Mouse (Mus musculus) limb, embryonic 14.5 days (tissue): Measurements from ENCODE around the gene Fndc9. TPM values are rescaled to one million over a fixed set of nuclear protein-coding genes. Genes with fewer than 3 reads are reported as not detected.

Experiments
- ATAC-seq: fragments of 200-750 bp; cut with Nextera tagmentation; 2 replicates; pipeline ENCODE4 v1.8.0; 2017; ENCODE audit warnings: low read depth, moderate number of reproducible peaks, moderate TSS enrichment; ENCODE audit not compliant: low FRiP score
- DNase-seq: peaks from one replicate; pipeline ENCODE4 v3.0.0-alpha.2; 2015; ENCODE audit warnings: low spot score
- H3K27ac ChIP-seq: fragments of 300-500 bp; sonication (generic); replicated peaks from 2 replicates; pipeline ENCODE4 v1.5.1; 2014; ENCODE audit warnings: low read depth, mild to moderate bottlenecking, low read length, moderate library complexity, mixed read lengths
- H3K27me3 ChIP-seq: fragments of 300-500 bp; sonication (generic); 2 replicates; pipeline ENCODE4 v1.6.1; 2014; ENCODE audit warnings: low read length, mixed read lengths; ENCODE audit not compliant: control insufficient read depth, insufficient read depth
- H3K36me3 ChIP-seq: fragments of 300-500 bp; sonication (generic); 2 replicates; pipeline ENCODE4 v1.6.1; 2014; ENCODE audit warnings: mild to moderate bottlenecking, low read length, moderate library complexity, mixed read lengths; ENCODE audit not compliant: control insufficient read depth, insufficient read depth
- H3K4me1 ChIP-seq: fragments of 300-500 bp; sonication (generic); 2 replicates; pipeline ENCODE4 v1.6.1; 2014; ENCODE audit warnings: antibody characterized with exemption, low read length, mixed read lengths; ENCODE audit not compliant: control insufficient read depth, insufficient read depth
- H3K4me2 ChIP-seq: fragments of 300-500 bp; sonication (generic); replicated peaks from 2 replicates; pipeline ENCODE4 v1.6.1; 2014; ENCODE audit warnings: low read depth, mild to moderate bottlenecking, low read length, moderate library complexity; ENCODE audit not compliant: severe bottlenecking
- H3K4me3 ChIP-seq: fragments of 300-500 bp; sonication (generic); replicated peaks from 2 replicates; pipeline ENCODE4 v1.5.1; 2014; ENCODE audit warnings: low read length
- H3K9ac ChIP-seq: fragments of 300-500 bp; sonication (generic); 2 replicates; pipeline ENCODE4 v1.6.1; 2014; ENCODE audit warnings: mild to moderate bottlenecking, low read depth, low read length, moderate library complexity; ENCODE audit not compliant: severe bottlenecking
- H3K9me3 ChIP-seq: fragments of 300-500 bp; sonication (generic); 2 replicates; pipeline ENCODE4 v1.6.1; 2016; ENCODE audit warnings: low read length; ENCODE audit not compliant: control insufficient read depth
- POLR2A ChIP-seq: fragments of 200-500 bp; IDR thresholded peaks from 2 replicates; pipeline ENCODE4 v1.8.0; 2012; ENCODE audit warnings: inconsistent platforms, mild to moderate bottlenecking, moderate library complexity, borderline replicate concordance; ENCODE audit not compliant: insufficient read depth, insufficient read length; ENCODE audit errors: extremely low read depth
- WGBS: fragments of 180-500 bp; shearing (Covaris S2); extraction: QIAGEN DNeasy Blood & Tissue Kit; methylation state at CpG from one replicate; pipeline ENCODE4 v1.1.7; 2014; 5-methylcytosine and 5-hydroxymethylcytosine counted together
- polyA plus RNA-seq, 2 experiments: library from polyadenylated mRNA; depleted of rRNA in 1 of 2; stranded (reverse) in 1 of 2; unstranded in 1 of 2; fragments of >200 nt; fragmentation: Nextera tagmentation in 1 of 2; extraction: Ambion mirVana in 1 of 2; gene quantifications; 2 replicates each; pipeline versions ENCODE4 v1.2.1 to v1.2.3; 2012 to 2014

The Fndc9 gene
- polyA plus RNA-seq (2012; rRNA removed), result 0.06 TPM in 1 of 2 replicates, not detected in the other
- 0.08 TPM in 1 of 2 replicates, not detected in the other for polyA plus RNA-seq (2014; fragmentation: Nextera tagmentation; extraction: Ambion mirVana)

DNA sequence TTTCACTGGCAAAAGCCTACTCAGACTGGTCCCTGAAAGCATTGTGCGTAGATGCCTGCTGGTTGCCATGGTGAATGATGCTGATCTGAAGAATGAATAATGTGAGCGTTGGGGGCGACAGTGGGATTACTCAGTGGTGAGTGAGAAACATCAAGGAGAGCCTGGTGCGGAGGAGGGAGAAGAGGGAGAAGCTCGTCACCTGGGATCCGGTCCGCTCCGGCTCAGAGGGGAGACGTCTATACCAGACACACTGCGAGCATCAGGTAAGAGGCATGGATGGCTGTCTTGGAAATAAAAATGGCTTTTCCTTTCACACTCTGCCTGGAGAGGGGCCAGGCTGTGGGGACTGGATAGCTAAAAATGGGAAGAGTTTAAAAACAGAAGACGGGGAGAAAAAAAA, at the start of gene Fndc9:
Fndc9 (plus strand) TSS at position 198 of the 400 bp plus-strand sequence.
- H3K36me3 ChIP-seq, result peaks cover 3% of the 10 kb centered on the region; the same call in 1 of the 2 replicates
- no peak within 1 kb of the TSS for H3K27ac ChIP-seq
- no peaks in the 10 kb centered on the region for H3K4me1 ChIP-seq
- H3K4me2 ChIP-seq, result no peak within 1 kb of the TSS
- no peak within 1 kb of the TSS for H3K4me3 ChIP-seq
- H3K27me3 ChIP-seq, result no peaks in the 10 kb centered on the region
- 72% methylated on average over 11 of the region's 11 CpGs for WGBS
- DNase-seq (no peak), ATAC-seq (no peak)
- no peak within 1 kb of the TSS for H3K9ac ChIP-seq
- H3K9me3 ChIP-seq, result no peaks in the 10 kb centered on the region
- TF ChIP-seq POLR2A, result no peak

GRCm38 (mm10) chr11:46188283-46188682, 47.0 kb upstream of the Fndc9 start:
- H3K4me2 ChIP-seq, result no peak overlapping the region
- no peaks in the 10 kb centered on the region for H3K27me3 ChIP-seq
- H3K9me3 ChIP-seq, result no peaks in the 10 kb centered on the region
- H3K27ac ChIP-seq, result no peak overlapping the region
- H3K4me3 ChIP-seq, result no peak overlapping the region
- no peaks in the 10 kb centered on the region for H3K36me3 ChIP-seq
- 37% methylated on average over 2 of the region's 2 CpGs for WGBS
- no peak overlapping the region for H3K9ac ChIP-seq
- DNase-seq, result no peak
- ATAC-seq, result no peak
- H3K4me1 ChIP-seq, result peaks cover 7% of the 10 kb centered on the region
- no peak for TF ChIP-seq POLR2A

DNA sequence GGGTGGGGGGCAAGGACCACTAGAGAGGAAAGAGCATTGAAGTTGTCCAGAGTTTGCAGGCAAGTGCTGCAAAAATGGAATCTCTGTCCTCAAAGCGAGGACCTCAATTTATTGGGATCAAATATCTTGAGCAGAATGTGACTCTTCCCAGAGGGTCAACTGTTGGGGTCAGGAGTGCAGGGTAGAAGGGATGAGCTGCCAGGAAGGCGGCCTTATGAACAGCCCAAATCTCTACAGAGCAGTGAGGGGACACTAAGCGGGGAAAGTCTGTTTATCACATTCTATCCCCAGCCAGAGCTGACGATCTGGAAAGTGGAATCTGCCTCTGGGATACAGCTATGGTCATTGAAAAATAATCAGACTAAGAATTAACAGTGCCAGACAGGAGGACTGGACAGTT, 41.2 kb upstream of the Fndc9 start:
- no peaks in the 10 kb centered on the region for H3K9me3 ChIP-seq
- H3K36me3 ChIP-seq, result peaks cover 1% of the 10 kb centered on the region; the same call in 1 of the 2 replicates
- WGBS, result 66% methylated on average over 4 of the region's 4 CpGs
- ATAC-seq, result no peak
- no peak overlapping the region for H3K4me2 ChIP-seq
- no peaks in the 10 kb centered on the region for H3K27me3 ChIP-seq
- TF ChIP-seq POLR2A, result no peak
- no peak overlapping the region for H3K9ac ChIP-seq
- no peak for DNase-seq
- H3K4me1 ChIP-seq, result no peaks in the 10 kb centered on the region
- no peak overlapping the region for H3K4me3 ChIP-seq
- H3K27ac ChIP-seq, result no peak overlapping the region

- no peak overlapping the region for H3K4me3 ChIP-seq
- no peaks in the 10 kb centered on the region for H3K9me3 ChIP-seq
- no peaks in the 10 kb centered on the region for H3K27me3 ChIP-seq
- no peak overlapping the region for H3K4me2 ChIP-seq
- H3K9ac ChIP-seq, result no peak overlapping the region
- H3K27ac ChIP-seq, result no peak overlapping the region
- DNase-seq (no peak), ATAC-seq (no peak)
- WGBS, result 87% methylated on average over 11 of the region's 11 CpGs
- H3K4me1 ChIP-seq, result no peaks in the 10 kb centered on the region
- H3K36me3 ChIP-seq, result peaks cover 4% of the 10 kb centered on the region; the same call in 1 of the 2 replicates
- TF ChIP-seq POLR2A, result no peak
Observed at GRCm38 (mm10) chr11:46200664-46201063, 34.7 kb upstream of the Fndc9 start.

- H3K4me3 ChIP-seq, result no peak overlapping the region
- H3K27me3 ChIP-seq, result no peaks in the 10 kb centered on the region
- H3K9ac ChIP-seq, result no peak overlapping the region
- H3K27ac ChIP-seq, result no peak overlapping the region
- 44% methylated on average over 20 of the region's 20 CpGs for WGBS
- no peak for TF ChIP-seq POLR2A
- H3K36me3 ChIP-seq, result peaks cover 4% of the 10 kb centered on the region; the same call in 1 of the 2 replicates
- no peaks in the 10 kb centered on the region for H3K9me3 ChIP-seq
- no peak for DNase-seq
- no peak overlapping the region for H3K4me2 ChIP-seq
- ATAC-seq, result no peak
- H3K4me1 ChIP-seq, result no peaks in the 10 kb centered on the region
Observed at GRCm38 (mm10) chr11:46201636-46202546, 33.4 kb upstream of the Fndc9 start.
